26 mouse cellular contexts compared by ENCODE assay signal in genomic region chr7:27458614-27459013, GRCm38 (mm10). TPM values are rescaled to one million over a fixed set of nuclear protein-coding genes. Genes with fewer than 3 reads are reported as not detected.
DNase-seq lines count a peak whose midpoint lies in the region; ATAC-seq lines count a peak whose summit lies in the region.
"Had no signal": no experiment of that assay in that cellular context is flagged by ENCODE, and none has a peak within 500 bp of the region (broad histone marks: within the 10 kb centered on the region; RNA-seq: fewer than 3 reads in every experiment).

No protein-coding gene starts in this region.

- DNase-seq in heart, adult 8-10 months (ENCODE audit: low spot score) = no peak
- no peak for DNase-seq in liver, embryonic 11.5 days (ENCODE audit: low spot score)
- no peak for DNase-seq in left cerebral cortex, postnatal 4 days
- no peak for DNase-seq in urinary bladder, adult 2 months (ENCODE audit: low spot score)
- no peak for DNase-seq in gastrocnemius, postnatal 10 days
- DNase-seq: adrenal gland, postnatal 10 days; cerebellum, adult 8-10 months; cerebellum, postnatal 25 days; gastrocnemius, adult 2 months; heart, postnatal 10 days; kidney, adult 2 months; kidney, postnatal 4 days; lung, embryonic 14.5 days; lung, postnatal 14 days; thymus, adult 2 months; thymus, postnatal 4 days had no signal

- WGBS in heart, embryonic 13.5 days = 84% methylated on average over 4 of the region's 4 CpGs
- 78% methylated on average over 4 of the region's 4 CpGs for WGBS in liver, embryonic 11.5 days
- WGBS in liver, embryonic 16.5 days (ENCODE audit: insufficient replicate concordance) = 59% methylated on average over 4 of the region's 4 CpGs

- 0 out of 2 replicates have a peak, but pooled peaks cover 4% of the 10 kb centered on the region for H3K4me1 ChIP-seq in heart, embryonic 13.5 days
- peaks cover 30% of the 10 kb centered on the region for H3K4me1 ChIP-seq in liver, embryonic 11.5 days (replicated peaks; ENCODE audit: control insufficient read depth, insufficient read depth, low read length)
- H3K4me1 ChIP-seq in liver, embryonic 16.5 days (ENCODE audit: control insufficient read depth, low read depth, low read length) = peaks cover 51% of the 10 kb centered on the region
- H3K4me1 ChIP-seq: embryonic facial prominence, embryonic 10.5 days; embryonic facial prominence, embryonic 15.5 days; midbrain, embryonic 12.5 days had no signal

- H3K9ac ChIP-seq in heart, embryonic 13.5 days = no peak overlapping the region
- H3K9ac ChIP-seq in liver, embryonic 11.5 days (ENCODE audit: low read depth, low read length) = no peak overlapping the region
- H3K9ac ChIP-seq in liver, embryonic 16.5 days (ENCODE audit: low read depth, low read length) = no peak overlapping the region
- H3K9ac ChIP-seq: embryonic facial prominence, embryonic 15.5 days; lung, embryonic 14.5 days; midbrain, embryonic 12.5 days had no signal

- ATAC-seq in heart, embryonic 13.5 days (ENCODE audit: extremely low read depth, insufficient number of reproducible peaks, low FRiP score, low TSS enrichment) = peak; percentile 48; the same call in 1 of the 2 replicates
- peak; percentile 50 for ATAC-seq in liver, embryonic 11.5 days (replicated peaks; ENCODE audit: low FRiP score)
- ATAC-seq in liver, embryonic 16.5 days (ENCODE audit: low read depth) = peak; percentile 58
- ATAC-seq: CD4-positive, CD25-positive, alpha-beta regulatory T cell, adult 4 months; forebrain, embryonic 14.5 days; hindbrain, embryonic 16.5 days had no signal

- peaks cover 11% of the 10 kb centered on the region; the same call in 1 of the 2 replicates for H3K36me3 ChIP-seq in heart, embryonic 13.5 days
- peaks cover 24% of the 10 kb centered on the region; the same call in 1 of the 2 replicates for H3K36me3 ChIP-seq in liver, embryonic 11.5 days (ENCODE audit: control insufficient read depth, insufficient read depth, low read length)
- peaks cover 75% of the 10 kb centered on the region for H3K36me3 ChIP-seq in liver, embryonic 16.5 days (ENCODE audit: control insufficient read depth, insufficient read depth)
- H3K36me3 ChIP-seq: embryonic facial prominence, embryonic 10.5 days; embryonic facial prominence, embryonic 15.5 days; heart, embryonic 10.5 days; midbrain, embryonic 12.5 days had no signal

- H3K27ac ChIP-seq in heart, embryonic 13.5 days (replicated peaks) = no peak overlapping the region
- 0 out of 2 replicates have a peak overlapping the region, but pooled peaks have one; percentile 19 for H3K27ac ChIP-seq in liver, embryonic 11.5 days (ENCODE audit: low read depth, low read length)
- peak overlapping the region; percentile 67 for H3K27ac ChIP-seq in liver, embryonic 16.5 days (ENCODE audit: low read length)
- H3K27ac ChIP-seq: embryonic facial prominence, embryonic 10.5 days; embryonic facial prominence, embryonic 15.5 days; gastrocnemius, adult 2 months; heart, embryonic 10.5 days; kidney, postnatal 0 days; midbrain, embryonic 12.5 days had no signal

- no peaks in the 10 kb centered on the region for H3K9me3 ChIP-seq in heart, embryonic 13.5 days
- H3K9me3 ChIP-seq in liver, embryonic 11.5 days (ENCODE audit: control insufficient read depth, low read length) = no peaks in the 10 kb centered on the region
- no peaks in the 10 kb centered on the region for H3K9me3 ChIP-seq in liver, embryonic 16.5 days (replicated peaks; ENCODE audit: control insufficient read depth, low read length)
- H3K9me3 ChIP-seq: embryonic facial prominence, embryonic 15.5 days; heart, embryonic 10.5 days; midbrain, embryonic 12.5 days had no signal

- no peak overlapping the region for H3K4me3 ChIP-seq in heart, embryonic 13.5 days
- H3K4me3 ChIP-seq in liver, embryonic 11.5 days (ENCODE audit: low read depth, low read length) = no peak overlapping the region
- no peak overlapping the region for H3K4me3 ChIP-seq in liver, embryonic 16.5 days (ENCODE audit: low read depth, low read length)
- H3K4me3 ChIP-seq: embryonic facial prominence, embryonic 10.5 days; embryonic facial prominence, embryonic 15.5 days; gastrocnemius, adult 2 months; heart, embryonic 10.5 days; midbrain, embryonic 12.5 days had no signal

- intact Hi-C loops in left cerebral cortex, postnatal 4 days (cut with DNase I) = no loop called here

- H3K4me2 ChIP-seq in heart, embryonic 13.5 days = peak overlapping the region; percentile 19
- H3K4me2 ChIP-seq in liver, embryonic 11.5 days = no peak overlapping the region
- no peak overlapping the region for H3K4me2 ChIP-seq in liver, embryonic 16.5 days (ENCODE audit: low read depth, low read length)
- H3K4me2 ChIP-seq: embryonic facial prominence, embryonic 15.5 days; lung, embryonic 14.5 days; midbrain, embryonic 12.5 days had no signal

- no peaks in the 10 kb centered on the region for H3K27me3 ChIP-seq in heart, embryonic 13.5 days (replicated peaks)
- no peaks in the 10 kb centered on the region for H3K27me3 ChIP-seq in liver, embryonic 11.5 days (replicated peaks; ENCODE audit: control insufficient read depth, insufficient read depth, low read length)
- H3K27me3 ChIP-seq in liver, embryonic 16.5 days (ENCODE audit: control insufficient read depth, insufficient read depth, low read depth, low read length) = no peaks in the 10 kb centered on the region
- H3K27me3 ChIP-seq: embryonic facial prominence, embryonic 15.5 days; midbrain, embryonic 12.5 days had no signal

RNA-seq across cellular contexts. Expression of gene Blvrb, which starts 10.8 kb away (rescaled TPM):
- polyA plus RNA-seq in heart, embryonic 13.5 days (2015; fragmentation: Nextera tagmentation; extraction: Ambion mirVana) = 84.7 and 89.0 TPM in 2 replicates
- 10 to 100 TPM; 27.7 to 29.2 (median 29.0) TPM for total RNA-seq in heart, adult 8-10 months (2022)
- 581 and 583 TPM in 2 replicates for polyA plus RNA-seq in liver, embryonic 11.5 days (2014; fragmentation: Nextera tagmentation; extraction: Ambion mirVana)
- 853 and 865 TPM in 2 replicates for polyA plus RNA-seq in liver, embryonic 16.5 days (2015; fragmentation: Nextera tagmentation; extraction: Ambion mirVana)
- total RNA-seq in left cerebral cortex, postnatal 4 days (2021) = 10 to 100 TPM in 1 of 2 experiments, 1 to 10 TPM in 1; 9.7 to 12.2 TPM
- polyA plus RNA-seq in urinary bladder, adult 2 months (2012; rRNA removed) = 46.5 and 51.3 TPM in 2 replicates
- total RNA-seq in gastrocnemius, postnatal 10 days (2021) = 10 to 100 TPM; 20.5 to 25.0 TPM

RNA-seq across cellular contexts. Expression of gene Sptbn4, which starts 11.1 kb away (rescaled TPM):
- 0.13 and 0.23 TPM in 2 replicates for polyA plus RNA-seq in heart, embryonic 13.5 days (2015; fragmentation: Nextera tagmentation; extraction: Ambion mirVana)
- total RNA-seq in heart, adult 8-10 months (2022) = under 1 TPM; 0.22 to 0.49 (median 0.30) TPM
- polyA plus RNA-seq in liver, embryonic 11.5 days (2014; fragmentation: Nextera tagmentation; extraction: Ambion mirVana) = 0.17 and 0.19 TPM in 2 replicates
- 0.02 and 0.06 TPM in 2 replicates for polyA plus RNA-seq in liver, embryonic 16.5 days (2015; fragmentation: Nextera tagmentation; extraction: Ambion mirVana)
- total RNA-seq in left cerebral cortex, postnatal 4 days (2021) = 10 to 100 TPM; 75.3 to 82.5 TPM
- polyA plus RNA-seq in urinary bladder, adult 2 months (2012; rRNA removed) = 0.53 and 0.74 TPM in 2 replicates
- total RNA-seq in gastrocnemius, postnatal 10 days (2021) = under 1 TPM; 0.20 to 0.28 TPM

RNA-seq across cellular contexts. Expression of gene Sertad3, which starts 15.0 kb away (rescaled TPM):
- 21.1 and 23.2 TPM in 2 replicates for polyA plus RNA-seq in heart, embryonic 13.5 days (2015; fragmentation: Nextera tagmentation; extraction: Ambion mirVana)
- total RNA-seq in heart, adult 8-10 months (2022) = 1 to 10 TPM; 4.8 to 5.7 (median 5.6) TPM
- polyA plus RNA-seq in liver, embryonic 11.5 days (2014; fragmentation: Nextera tagmentation; extraction: Ambion mirVana) = 20.6 and 21.5 TPM in 2 replicates
- 35.5 and 37.6 TPM in 2 replicates for polyA plus RNA-seq in liver, embryonic 16.5 days (2015; fragmentation: Nextera tagmentation; extraction: Ambion mirVana)
- total RNA-seq in left cerebral cortex, postnatal 4 days (2021) = 1 to 10 TPM; 3.1 to 3.2 TPM
- polyA plus RNA-seq in urinary bladder, adult 2 months (2012; rRNA removed) = 22.0 and 29.1 TPM in 2 replicates
- 10 to 100 TPM in 1 of 2 experiments, 1 to 10 TPM in 1; 9.0 to 13.0 TPM for total RNA-seq in gastrocnemius, postnatal 10 days (2021)

RNA-seq across cellular contexts. Expression of gene Sertad1, which starts 28.1 kb away (rescaled TPM):
- polyA plus RNA-seq in heart, embryonic 13.5 days (2015; fragmentation: Nextera tagmentation; extraction: Ambion mirVana) = 32.3 and 37.1 TPM in 2 replicates
- 10 to 100 TPM in 3 of 4 experiments, 1 to 10 TPM in 1; 8.4 to 11.5 (median 10.2) TPM for total RNA-seq in heart, adult 8-10 months (2022)
- 23.0 and 24.3 TPM in 2 replicates for polyA plus RNA-seq in liver, embryonic 11.5 days (2014; fragmentation: Nextera tagmentation; extraction: Ambion mirVana)
- 29.2 and 31.6 TPM in 2 replicates for polyA plus RNA-seq in liver, embryonic 16.5 days (2015; fragmentation: Nextera tagmentation; extraction: Ambion mirVana)
- 1 to 10 TPM; 3.3 to 3.5 TPM for total RNA-seq in left cerebral cortex, postnatal 4 days (2021)
- polyA plus RNA-seq in urinary bladder, adult 2 months (2012; rRNA removed) = 36.2 and 37.2 TPM in 2 replicates
- 10 to 100 TPM; 10.6 to 14.4 TPM for total RNA-seq in gastrocnemius, postnatal 10 days (2021)

RNA-seq across cellular contexts. Expression of gene Prx, which starts 40.5 kb away (rescaled TPM):
- 2.0 and 2.1 TPM in 2 replicates for polyA plus RNA-seq in heart, embryonic 13.5 days (2015; fragmentation: Nextera tagmentation; extraction: Ambion mirVana)
- 1 to 10 TPM in 1 of 4 experiments, under 1 TPM in 3; 0.75 to 1.0 (median 0.80) TPM for total RNA-seq in heart, adult 8-10 months (2022)
- polyA plus RNA-seq in liver, embryonic 11.5 days (2014; fragmentation: Nextera tagmentation; extraction: Ambion mirVana) = 0.80 and 0.84 TPM in 2 replicates
- polyA plus RNA-seq in liver, embryonic 16.5 days (2015; fragmentation: Nextera tagmentation; extraction: Ambion mirVana) = 0.74 and 0.81 TPM in 2 replicates
- 1 to 10 TPM; 2.6 to 2.7 TPM for total RNA-seq in left cerebral cortex, postnatal 4 days (2021)
- polyA plus RNA-seq in urinary bladder, adult 2 months (2012; rRNA removed) = 4.6 and 4.9 TPM in 2 replicates
- 10 to 100 TPM; 34.6 to 48.7 TPM for total RNA-seq in gastrocnemius, postnatal 10 days (2021)
